Mouse (Mus musculus) small intestine, adult 2 months (tissue): ENCODE data around the gene Gm20388.

Source experiments
- CTCF ChIP-seq: fragments of 200-500 bp; IDR thresholded peaks from 2 replicates; pipeline ENCODE4 v1.5.1; 2012; ENCODE audit warnings: low read depth, mild to moderate bottlenecking, control low read depth, inconsistent platforms, low read length, moderate library complexity, mixed read lengths; ENCODE audit not compliant: insufficient replicate concordance, insufficient read length; ENCODE audit errors: extremely low read depth
- POLR2A ChIP-seq: fragments of 200-500 bp; IDR thresholded peaks from 2 replicates; pipeline ENCODE4 v1.6.1; 2012; ENCODE audit warnings: low read depth, mild to moderate bottlenecking, control low read depth, inconsistent platforms, low read length, moderate library complexity

DNA sequence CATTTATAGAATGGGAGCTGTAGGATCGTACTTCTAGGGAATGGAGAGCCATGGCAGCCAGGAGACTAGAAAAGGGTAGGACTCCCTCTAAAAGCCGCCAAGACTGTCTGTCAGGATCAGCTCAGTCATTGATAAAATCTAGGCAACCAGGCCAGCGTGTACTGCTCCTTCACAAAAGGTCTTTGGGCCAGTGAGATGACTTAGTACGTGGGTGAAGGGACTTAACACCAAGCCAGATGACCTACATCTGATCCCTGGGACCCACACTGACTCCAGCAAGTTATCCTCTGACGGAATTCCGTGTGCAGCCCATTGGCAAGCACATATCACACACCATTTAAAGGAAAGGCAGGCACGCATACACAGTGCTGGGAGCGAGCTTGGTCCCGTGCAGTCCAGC, 96.5 kb downstream of the Gm20388 start:
- TF ChIP-seq CTCF (no peak), POLR2A (no peak)
